Mouse (Mus musculus) C2C12 (cell line): ENCODE results near the gene Ppip5k2. TPM values are rescaled to one million over a fixed set of nuclear protein-coding genes. Genes with fewer than 3 reads are reported as not detected.

Source experiments
- H3K27me3 ChIP-seq: one replicate; pipeline ENCODE4 v1.6.1; 2011; ENCODE audit not compliant: control insufficient read depth, insufficient read depth, insufficient read length
- H3K36me3 ChIP-seq: one replicate; pipeline ENCODE4 v1.6.1; 2011; ENCODE audit not compliant: control insufficient read depth, insufficient read depth
- H3K4me3 ChIP-seq: one replicate; pipeline ENCODE4 v1.5.1; 2011; ENCODE audit warnings: mild to moderate bottlenecking, control low read depth; ENCODE audit not compliant: poor library complexity, insufficient read depth, severe bottlenecking
- H3K79me2 ChIP-seq: one replicate; pipeline ENCODE4 v1.6.1; 2011; ENCODE audit not compliant: control insufficient read depth, insufficient read depth
- H3K79me3 ChIP-seq: one replicate; pipeline ENCODE4 v1.6.1; 2011; ENCODE audit warnings: low read depth, control low read depth
- H3ac ChIP-seq: one replicate; pipeline ENCODE3; 2011; ENCODE audit warnings: low read depth; ENCODE audit not compliant: control insufficient read depth, insufficient read length
- CEBPB ChIP-seq: IDR thresholded peaks from one replicate; pipeline ENCODE4 v1.6.1; 2011; ENCODE audit warnings: low read depth, mild to moderate bottlenecking, control low read depth, moderate library complexity
- CTCF ChIP-seq: IDR thresholded peaks from one replicate; pipeline ENCODE4 v1.5.1; 2011; ENCODE audit not compliant: control insufficient read depth, insufficient read depth, insufficient read length
- FOSL1 ChIP-seq: IDR thresholded peaks from one replicate; pipeline ENCODE4 v1.8.0; 2011; ENCODE audit warnings: mild to moderate bottlenecking, low read length; ENCODE audit not compliant: poor library complexity, insufficient read depth, severe bottlenecking
- MAX ChIP-seq: IDR thresholded peaks from one replicate; pipeline ENCODE4 v1.6.1; 2011; ENCODE audit warnings: mild to moderate bottlenecking, control low read depth
- MYOD1 ChIP-seq: IDR thresholded peaks from one replicate; pipeline ENCODE4 v1.6.1; 2011; ENCODE audit warnings: low read depth; ENCODE audit not compliant: control insufficient read depth, insufficient read length
- MYOG ChIP-seq: IDR thresholded peaks from one replicate; pipeline ENCODE4 v1.6.1; 2011; ENCODE audit not compliant: control insufficient read depth, insufficient read length; ENCODE audit errors: extremely low read depth
- USF1 ChIP-seq: IDR thresholded peaks from one replicate; pipeline ENCODE4 v1.6.1; 2011; ENCODE audit warnings: low read depth, mild to moderate bottlenecking, control low read depth, moderate library complexity
- polyA plus RNA-seq: library from polyadenylated mRNA; unstranded; fragments of >200 nt; fragmentation: generic; extraction: Trizol; gene quantifications from one replicate; pipeline ENCODE4 v1.2.1, GENCODE M21; 2012; ENCODE audit warnings: missing spikeins

The Ppip5k2 gene
- polyA plus RNA-seq, 1 experiment: 3.8 TPM

DNA sequence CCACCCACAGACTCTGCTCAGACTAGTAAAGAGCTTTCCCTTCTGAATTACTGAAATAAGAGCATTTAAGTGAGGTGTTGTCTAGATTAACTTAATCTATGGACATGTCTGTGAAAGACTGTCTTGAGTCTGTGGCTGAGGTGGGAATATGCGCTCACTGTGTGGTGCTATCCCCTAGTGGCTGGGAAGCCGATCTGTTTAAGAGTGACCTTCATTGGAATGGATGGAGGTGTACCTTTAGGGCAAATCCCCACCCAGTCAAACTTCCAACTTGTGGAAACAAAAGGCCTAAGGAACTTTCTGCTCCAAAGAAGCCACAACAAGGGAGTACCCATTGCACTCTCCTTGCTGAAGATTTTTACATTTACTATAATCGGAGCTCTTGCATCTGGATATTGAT, 23.9 kb upstream of the Ppip5k2 start:
- no peak overlapping the region for H3ac ChIP-seq
- no peaks in the 10 kb centered on the region for H3K79me3 ChIP-seq
- no peak for TF ChIP-seq FOSL1
- no peak for TF ChIP-seq MYOD1
- TF ChIP-seq CEBPB: no peak
- no peak for TF ChIP-seq USF1
- TF ChIP-seq MYOG: no peak
- TF ChIP-seq MAX: no peak
- TF ChIP-seq CTCF: no peak
- H3K27me3 ChIP-seq: no peaks in the 10 kb centered on the region
- H3K4me3 ChIP-seq: no peak overlapping the region
- no peaks in the 10 kb centered on the region for H3K79me2 ChIP-seq
- no peaks in the 10 kb centered on the region for H3K36me3 ChIP-seq

DNA sequence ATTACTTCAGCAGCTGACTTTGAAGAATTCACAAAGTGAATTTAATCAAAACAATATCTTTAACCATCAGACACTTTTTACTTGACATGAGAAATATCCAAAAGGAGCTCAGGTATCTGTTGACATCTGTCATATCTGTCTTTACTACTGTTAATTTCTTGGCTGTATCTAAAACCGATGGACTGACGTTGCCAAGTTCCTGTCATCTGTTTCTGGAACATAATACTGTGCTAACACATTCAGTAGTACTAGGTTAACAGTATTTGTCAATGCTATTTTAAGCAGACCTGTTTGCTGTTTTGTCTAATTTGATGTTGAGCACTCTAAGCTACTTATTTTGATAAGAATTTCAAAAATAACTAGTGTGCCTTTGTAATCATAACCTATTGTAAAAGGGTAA, 18.3 kb upstream of the Ppip5k2 start:
- H3K79me3 ChIP-seq: no peaks in the 10 kb centered on the region
- H3ac ChIP-seq: no peak overlapping the region
- no peak overlapping the region for H3K4me3 ChIP-seq
- H3K27me3 ChIP-seq: no peaks in the 10 kb centered on the region
- H3K36me3 ChIP-seq: no peaks in the 10 kb centered on the region
- H3K79me2 ChIP-seq: no peaks in the 10 kb centered on the region
- no peak for TF ChIP-seq FOSL1
- no peak for TF ChIP-seq MYOD1
- no peak for TF ChIP-seq CTCF
- no peak for TF ChIP-seq CEBPB
- no peak for TF ChIP-seq MYOG
- TF ChIP-seq USF1: no peak
- no peak for TF ChIP-seq MAX

DNA sequence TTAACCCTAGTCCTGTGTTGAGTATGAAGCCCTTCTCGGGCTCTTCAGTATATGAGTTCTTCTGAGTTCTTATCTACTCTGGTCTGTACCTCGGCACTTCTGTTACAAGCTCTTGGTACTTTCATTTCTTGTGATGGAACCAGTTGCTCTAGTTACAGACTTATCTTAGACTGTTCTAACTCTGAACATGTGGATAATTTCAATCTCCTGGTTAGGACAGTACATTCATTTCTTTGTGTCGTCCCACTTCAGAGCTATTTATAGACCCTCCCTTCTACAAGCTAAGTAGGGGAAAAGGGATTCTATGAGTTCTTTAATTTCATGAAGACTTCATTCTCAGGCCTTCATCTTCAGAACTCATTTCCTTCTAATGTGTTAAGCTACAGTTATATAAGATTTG, 17.5 kb upstream of the Ppip5k2 start:
- H3K79me2 ChIP-seq: no peaks in the 10 kb centered on the region
- no peaks in the 10 kb centered on the region for H3K79me3 ChIP-seq
- no peaks in the 10 kb centered on the region for H3K36me3 ChIP-seq
- no peak overlapping the region for H3ac ChIP-seq
- no peaks in the 10 kb centered on the region for H3K27me3 ChIP-seq
- no peak overlapping the region for H3K4me3 ChIP-seq
- TF ChIP-seq USF1 (no peak), FOSL1 (no peak), CTCF (no peak)

DNA sequence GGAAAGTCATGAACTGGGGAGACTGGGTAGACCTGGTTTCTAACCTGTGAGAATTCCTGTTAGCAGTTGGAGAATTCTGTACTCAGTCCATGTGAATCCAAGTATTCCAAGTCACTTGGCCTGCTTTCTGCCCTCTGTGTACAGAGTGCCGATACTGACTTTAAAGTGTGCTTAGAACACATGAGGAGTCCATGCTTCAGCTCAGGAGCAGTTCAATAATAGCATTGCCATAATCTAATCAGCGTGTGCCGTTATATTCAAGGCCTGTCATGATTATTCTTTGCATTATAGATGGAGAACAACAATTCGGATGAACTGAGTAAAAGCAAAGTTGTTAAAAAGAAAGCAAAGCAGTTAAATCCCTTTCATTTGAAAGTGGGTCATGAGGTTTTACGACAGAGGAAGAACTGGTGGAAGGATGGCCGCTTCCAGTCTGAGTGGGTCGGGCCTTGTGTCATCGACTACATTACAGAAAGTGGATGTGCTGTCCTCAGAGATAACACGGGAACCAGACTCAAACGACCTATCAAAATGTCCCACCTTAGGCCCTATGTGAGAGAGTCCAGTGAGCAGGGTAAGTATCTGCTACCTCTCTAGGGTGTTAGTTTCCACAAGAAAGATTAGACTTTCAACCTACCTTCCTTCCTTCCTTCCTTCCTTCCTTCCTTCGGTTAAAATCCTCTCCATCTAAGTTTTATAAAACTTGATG, 15.6 kb upstream of the Ppip5k2 start:
- H3K79me2 ChIP-seq: no peaks in the 10 kb centered on the region
- no peaks in the 10 kb centered on the region for H3K27me3 ChIP-seq
- TF ChIP-seq MYOG (no peak), CTCF (no peak), FOSL1 (no peak), MYOD1 (no peak), MAX (no peak), CEBPB (no peak), USF1 (no peak)
- no peak overlapping the region for H3K4me3 ChIP-seq
- no peaks in the 10 kb centered on the region for H3K79me3 ChIP-seq
- H3K36me3 ChIP-seq: no peaks in the 10 kb centered on the region
- H3ac ChIP-seq: no peak overlapping the region

DNA sequence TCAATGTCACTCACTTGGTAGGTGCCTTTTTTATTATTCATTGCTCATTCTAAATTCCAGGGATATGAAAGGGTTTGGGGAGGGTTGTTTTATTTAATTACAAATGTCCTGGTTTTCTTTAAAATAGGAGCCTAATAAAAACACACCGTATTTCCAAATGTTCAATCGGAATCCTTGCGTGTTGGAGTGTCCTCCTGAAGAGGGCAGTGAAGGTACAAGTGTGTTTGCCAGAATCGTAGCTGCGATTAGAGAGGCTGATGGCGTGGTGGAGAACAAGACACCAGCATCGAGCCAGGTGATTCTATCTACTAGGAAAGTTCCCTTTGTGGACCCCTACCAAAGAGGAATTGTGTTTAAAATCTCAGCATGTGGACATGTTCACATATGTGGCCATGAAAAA, 14.7 kb upstream of the Ppip5k2 start:
- Histone ChIP-seq H3ac (no peak overlapping the region), H3K4me3 (no peak overlapping the region), H3K27me3 (no peaks in the 10 kb centered on the region), H3K36me3 (no peaks in the 10 kb centered on the region), H3K79me2 (no peaks in the 10 kb centered on the region), H3K79me3 (no peaks in the 10 kb centered on the region)
- TF ChIP-seq CTCF (no peak), MYOD1 (no peak), MAX (no peak), FOSL1 (no peak), MYOG (no peak), CEBPB (no peak), USF1 (no peak)

DNA sequence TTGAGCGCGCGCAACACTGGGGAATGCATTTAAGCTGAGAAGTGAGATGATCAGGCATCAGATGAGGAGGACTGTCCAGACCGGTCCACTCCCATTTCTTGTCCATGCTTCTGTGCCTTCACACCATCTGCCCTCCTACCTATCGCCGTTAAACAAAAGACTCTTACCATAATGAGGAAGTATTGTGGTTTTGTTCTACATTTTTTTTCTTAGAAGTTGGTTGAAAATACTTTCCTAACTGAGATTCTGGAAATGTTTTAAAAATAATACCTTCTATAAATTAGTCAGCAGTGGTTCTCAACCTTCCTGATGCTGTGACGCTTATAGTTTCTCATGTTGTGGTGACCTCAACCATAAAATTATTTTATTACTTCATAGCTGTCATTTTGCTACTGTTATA, 11.5 kb upstream of the Ppip5k2 start:
- Histone ChIP-seq H3K4me3 (no peak overlapping the region), H3ac (no peak overlapping the region), H3K27me3 (no peaks in the 10 kb centered on the region), H3K79me2 (no peaks in the 10 kb centered on the region), H3K36me3 (no peaks in the 10 kb centered on the region), H3K79me3 (no peaks in the 10 kb centered on the region)
- TF ChIP-seq MAX: no peak
- no peak for TF ChIP-seq MYOD1
- no peak for TF ChIP-seq CEBPB
- TF ChIP-seq CTCF: no peak
- no peak for TF ChIP-seq FOSL1
- TF ChIP-seq MYOG: no peak
- TF ChIP-seq USF1: no peak
